Mouse (Mus musculus) ES-E14 (cell line): ENCODE data around the gene Ptma. TPM values are rescaled to one million over a fixed set of nuclear protein-coding genes. Genes with fewer than 3 reads are reported as not detected.
"Not testable (repeated sequence)": the region's sequence is repeated elsewhere in the genome, so short reads cannot be mapped to it uniquely, and the experiment has no call there.

Source experiments
- DNase-seq: peaks from one replicate; pipeline ENCODE4 v3.0.0-alpha.2; 2013; ENCODE audit warnings: low read depth, low spot score
- H3K27ac ChIP-seq: 2 replicates; pipeline ENCODE4 v1.5.1; 2012; ENCODE audit warnings: low read depth, mild to moderate bottlenecking, low read length, moderate library complexity, mixed read lengths; ENCODE audit not compliant: poor library complexity, insufficient read depth, severe bottlenecking
- H3K36me3 ChIP-seq: 2 replicates; pipeline ENCODE4 v1.6.1; 2012; ENCODE audit warnings: mild to moderate bottlenecking, low read length, moderate library complexity, mixed read lengths; ENCODE audit not compliant: control insufficient read depth, poor library complexity, insufficient read depth, severe bottlenecking
- H3K4me1 ChIP-seq, 2 experiments: fragments of 150-350 bp in 1 of 2; sonication (generic) in 1 of 2; 2 replicates each; pipeline ENCODE4 v1.6.1; 2012; ENCODE audit warnings: low read length in 2 of 2, mild to moderate bottlenecking in 1 of 2, mixed read lengths in 1 of 2; ENCODE audit not compliant: control insufficient read depth in 2 of 2, insufficient read depth in 2 of 2, poor library complexity in 1 of 2
- H3K4me3 ChIP-seq, 2 experiments: fragments of 150-350 bp in 1 of 2; sonication (generic) in 1 of 2; 2 replicates each; pipeline ENCODE4 v1.5.1; 2012; ENCODE audit warnings: low read length in 2 of 2, low read depth in 1 of 2, mild to moderate bottlenecking in 1 of 2, mixed read lengths in 1 of 2; ENCODE audit not compliant: insufficient read depth in 1 of 2, poor library complexity in 1 of 2, severe bottlenecking in 1 of 2
- H3K9ac ChIP-seq: 2 replicates; pipeline ENCODE4 v1.6.1; 2012; ENCODE audit warnings: low read depth, mild to moderate bottlenecking, low read length, mixed read lengths; ENCODE audit not compliant: poor library complexity, insufficient read depth, severe bottlenecking
- H3K9me3 ChIP-seq: fragments of 150-350 bp; sonication (generic); 2 replicates; pipeline ENCODE4 v1.6.1; 2012; ENCODE audit warnings: low read depth, mild to moderate bottlenecking, low read length; ENCODE audit not compliant: control insufficient read depth, insufficient read depth
- CHD2 ChIP-seq: IDR thresholded peaks from 2 replicates; pipeline ENCODE4 v1.6.1; 2014; ENCODE audit warnings: mild to moderate bottlenecking, low read depth, low read length, inconsistent platforms
- HCFC1 ChIP-seq: IDR thresholded peaks from 2 replicates; pipeline ENCODE4 v1.6.1; 2012; ENCODE audit warnings: low read length, inconsistent platforms, borderline replicate concordance; ENCODE audit not compliant: insufficient read depth
- MAFK ChIP-seq: IDR thresholded peaks from 2 replicates; pipeline ENCODE4 v1.6.1; 2014; ENCODE audit warnings: mild to moderate bottlenecking, low read depth, low read length, inconsistent platforms; ENCODE audit not compliant: insufficient read depth
- ZC3H11A ChIP-seq: IDR thresholded peaks from 2 replicates; pipeline ENCODE4 v1.6.1; 2012; ENCODE audit warnings: low read depth, mild to moderate bottlenecking, inconsistent platforms, low read length, borderline replicate concordance
- ZNF384 ChIP-seq: IDR thresholded peaks from 2 replicates; pipeline ENCODE4 v1.6.1; 2012; ENCODE audit warnings: low read depth, low read length, inconsistent platforms
- in situ Hi-C, 2 experiments: fragments of 600-800 bp; cut with MboI; formaldehyde crosslinking; loops; one replicate each; pipeline ENCODE4 v1.15.1; 2025; ENCODE audit warnings: low sequenced_read_pairs in 2 of 2, inconsistent platforms in 1 of 2; ENCODE audit not compliant: unreplicated experiment in 2 of 2
- total RNA-seq: library from RNA; depleted of rRNA; stranded (reverse); fragments of 300-350 nt; gene quantifications from 2 replicates; pipeline ENCODE4 v1.2.3, GENCODE M21; 2012

Gene Ptma
- total RNA-seq, 1 experiment = 2,587 TPM

GRCm38 (mm10) chr1:86485346-86485745 is 41.2 kb upstream of the Ptma start:
- H3K4me1 ChIP-seq = peaks cover 5 to 18% of the 10 kb centered on the region in 2 experiments; a peak in 3 of 4 replicates
- TF ChIP-seq ZC3H11A (no peak), MAFK (no peak), HCFC1 (no peak), ZNF384 (no peak), CHD2 (no peak)
- DNase-seq = no peak
- H3K9me3 ChIP-seq = no peaks in the 10 kb centered on the region
- H3K9ac ChIP-seq = no peak overlapping the region
- no peaks in the 10 kb centered on the region for H3K36me3 ChIP-seq
- H3K4me3 ChIP-seq = no peak overlapping the region
- in situ Hi-C loops = no loop called here
- no peak overlapping the region for H3K27ac ChIP-seq

- DNase-seq, H3K9me3 ChIP-seq, H3K9ac ChIP-seq, H3K4me3 ChIP-seq, in situ Hi-C loops, H3K36me3 ChIP-seq: not testable (repeated sequence)
- peak overlapping the region; percentile 42; the same call in 1 of the 2 replicates for H3K27ac ChIP-seq
- peaks cover 5 to 22% of the 10 kb centered on the region in 2 experiments; a peak in 3 of 4 replicates for H3K4me1 ChIP-seq
Measured at GRCm38 (mm10) chr1:86485858-86486257, 40.7 kb upstream of the Ptma start.

- Histone ChIP-seq H3K36me3 (no peaks in the 10 kb centered on the region), H3K4me1 (peaks cover 5 to 21% of the 10 kb centered on the region in 2 experiments; a peak in 3 of 4 replicates), H3K9me3 (no peaks in the 10 kb centered on the region), H3K4me3 (peak overlapping the region; percentile 70 to 82), H3K27ac (peak overlapping the region; percentile 94), H3K9ac (peak overlapping the region; percentile 97)
- no peak for DNase-seq
- in situ Hi-C loops = no loop called here
- TF ChIP-seq CHD2 (peak; percentile 87), ZNF384 (no peak)
Measured at GRCm38 (mm10) chr1:86486703-86487294, 39.7 kb upstream of the Ptma start.

- Histone ChIP-seq H3K9me3 (no peaks in the 10 kb centered on the region), H3K4me1 (peaks cover 3 to 22% of the 10 kb centered on the region in 2 experiments; a peak in 3 of 4 replicates), H3K27ac (peak overlapping the region; percentile 96), H3K9ac (peak overlapping the region; percentile 99), H3K36me3 (no peaks in the 10 kb centered on the region), H3K4me3 (peak overlapping the region; percentile 70 to 96)
- DNase-seq = peak; percentile 99
- in situ Hi-C loops = no loop called here
- TF ChIP-seq HCFC1 = peak; percentile 82
- no peak for TF ChIP-seq MAFK
- TF ChIP-seq ZC3H11A = peak; percentile 74; the same call in 1 of the 2 replicates
- no peak; the same call in 1 of the 2 replicates for TF ChIP-seq CHD2
- no peak for TF ChIP-seq ZNF384
Measured at GRCm38 (mm10) chr1:86487295-86487907, 39.1 kb upstream of the Ptma start.

- Histone ChIP-seq H3K4me3 (peak overlapping the region; percentile 63 to 96), H3K9ac (peak overlapping the region; percentile 99), H3K9me3 (no peaks in the 10 kb centered on the region), H3K36me3 (no peaks in the 10 kb centered on the region), H3K4me1 (peaks cover 7 to 23% of the 10 kb centered on the region in 2 experiments; a peak in 3 of 4 replicates), H3K27ac (peak overlapping the region; percentile 96)
- no peak for DNase-seq
- in situ Hi-C loops = no loop called here
- no peak for TF ChIP-seq CHD2
- no peak for TF ChIP-seq HCFC1
- no peak for TF ChIP-seq ZNF384
- TF ChIP-seq ZC3H11A = no peak
- TF ChIP-seq MAFK = no peak
Measured at GRCm38 (mm10) chr1:86487908-86488314, 38.6 kb upstream of the Ptma start.
